Mouse (Mus musculus) CD4-positive helper T cell, adult 2 months (primary cell): ENCODE data around the gene Cps1.

Experiments
- DNase-seq: peaks from one replicate; pipeline ENCODE4 v3.0.0-alpha.2; 2012; ENCODE audit warnings: low read depth, missing footprints, low spot score

The Cps1 gene

GRCm38 (mm10) chr1:67234861-67235260 is 112.0 kb downstream of the Cps1 start:
- no peak for DNase-seq

- DNase-seq, result no peak
Measured at GRCm38 (mm10) chr1:67235468-67236217, 112.8 kb downstream of the Cps1 start.

- DNase-seq, result no peak
Measured at GRCm38 (mm10) chr1:67238446-67238845, 115.6 kb downstream of the Cps1 start.

- no peak for DNase-seq
Measured at GRCm38 (mm10) chr1:67238941-67239340, 116.1 kb downstream of the Cps1 start.

- no peak for DNase-seq
Measured at GRCm38 (mm10) chr1:67265222-67265621, 142.4 kb downstream of the Cps1 start.

GRCm38 (mm10) chr1:67267972-67268371 is 145.1 kb downstream of the Cps1 start:
- no peak for DNase-seq

- no peak for DNase-seq
Measured at GRCm38 (mm10) chr1:67268450-67268849, 145.6 kb downstream of the Cps1 start.

GRCm38 (mm10) chr1:67276270-67276669 is 153.4 kb downstream of the Cps1 start:
- no peak for DNase-seq
